Mouse (Mus musculus) liver (tissue): ENCODE measurements around the gene Copa.
A peak's percentile ranks its signal among the peaks of the same experiment; 100 is the strongest.

ENCODE experiments used
- DNase-seq: peaks from one replicate; pipeline ENCODE4 v3.0.0-alpha.2; 2020; ENCODE audit warnings: mixed read lengths

Gene Copa

DNA sequence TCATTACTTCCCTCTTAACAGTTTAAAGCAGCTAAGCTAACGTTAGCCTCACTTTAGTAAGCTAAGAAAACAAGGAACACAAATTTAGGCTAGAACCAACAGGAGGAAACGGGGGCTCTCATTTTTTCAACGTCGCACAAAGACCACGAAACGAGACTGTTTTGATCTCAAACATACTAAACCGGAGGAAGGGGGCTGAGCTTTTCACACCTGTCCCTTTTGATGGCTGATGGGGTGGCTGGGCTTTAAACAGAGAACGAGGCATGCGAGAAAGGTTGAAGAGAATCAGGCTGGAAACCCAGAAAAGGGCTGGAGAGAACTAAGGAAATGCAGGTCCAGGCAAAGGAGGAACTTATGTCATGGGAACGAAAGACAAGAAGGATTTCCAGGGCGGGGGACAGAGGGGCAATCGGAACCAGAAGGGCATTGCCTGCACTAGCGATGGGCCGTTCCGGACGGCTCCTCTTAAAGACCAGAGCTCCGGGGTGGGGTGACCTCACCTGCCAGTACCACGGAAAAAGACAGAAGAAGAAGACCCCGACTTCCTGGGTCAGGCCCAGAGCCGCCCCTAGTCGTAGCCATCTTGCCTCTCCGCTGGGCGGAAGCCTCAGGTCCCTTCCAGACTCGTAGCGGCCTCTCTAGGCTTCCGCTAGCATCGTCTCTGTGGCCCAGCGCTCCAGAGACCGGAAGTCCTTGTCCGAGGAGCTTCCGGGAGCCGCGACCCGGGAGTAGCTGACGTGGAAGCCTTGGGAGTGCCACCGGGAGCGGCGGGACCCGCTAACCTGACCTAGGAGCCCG is at the start of gene Copa, which contains the start of gene Ncstn:
Gene Copa (plus strand): TSS at position 429 of the 798 bp plus-strand sequence.
Gene Ncstn (minus strand): TSS at position 695 of the 798 bp plus-strand sequence.
- peak; percentile 95 for DNase-seq

DNA sequence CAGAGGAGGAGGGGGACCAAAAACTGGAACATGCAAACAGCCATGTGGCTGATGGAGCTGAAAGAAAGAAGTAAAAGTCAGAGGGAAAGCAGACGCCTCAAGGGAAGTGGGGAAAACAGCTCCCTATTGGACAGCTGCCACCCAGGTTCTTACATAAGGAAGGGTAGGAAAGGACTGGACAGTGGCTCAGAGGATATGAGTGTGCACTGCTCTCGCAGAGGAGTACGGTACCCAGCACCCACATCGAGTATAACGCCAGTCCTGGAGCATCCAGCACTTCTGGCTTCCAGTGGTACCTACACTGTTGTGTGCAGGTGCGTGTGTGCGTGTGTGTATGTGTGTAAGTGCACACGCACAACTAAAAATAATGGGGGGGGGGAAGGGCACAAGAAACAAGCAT is 35.9 kb upstream of the Copa start:
- no peak for DNase-seq

GRCm38 (mm10) chr1:172046938-172047337 is 35.4 kb upstream of the Copa start:
- DNase-seq, result peak; percentile 70

DNA sequence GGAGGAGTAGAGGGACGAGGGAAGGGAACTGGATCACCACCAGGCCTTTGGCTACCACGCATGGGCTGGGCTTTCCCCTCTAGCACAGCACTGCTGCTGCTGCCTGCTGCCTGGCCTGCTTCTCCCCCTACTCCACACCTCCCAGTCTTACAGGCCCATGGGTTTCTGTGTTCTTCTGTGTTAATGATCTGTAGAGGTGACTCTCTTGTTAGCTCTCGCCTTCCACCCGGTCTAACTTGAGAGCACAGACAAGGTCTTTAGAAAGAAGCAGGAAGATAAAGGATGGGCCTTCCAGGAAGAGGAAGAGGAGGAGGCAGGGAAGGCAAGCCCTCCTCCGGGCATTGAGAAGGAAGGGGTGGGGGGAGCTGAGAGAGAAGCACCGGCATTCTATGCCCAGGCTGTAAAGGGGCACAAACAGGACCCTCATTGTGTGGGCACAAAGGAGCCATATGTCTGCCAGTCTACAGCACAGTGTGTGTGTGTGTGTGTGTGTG is 34.0 kb upstream of the Copa start:
- DNase-seq, result no peak

DNA sequence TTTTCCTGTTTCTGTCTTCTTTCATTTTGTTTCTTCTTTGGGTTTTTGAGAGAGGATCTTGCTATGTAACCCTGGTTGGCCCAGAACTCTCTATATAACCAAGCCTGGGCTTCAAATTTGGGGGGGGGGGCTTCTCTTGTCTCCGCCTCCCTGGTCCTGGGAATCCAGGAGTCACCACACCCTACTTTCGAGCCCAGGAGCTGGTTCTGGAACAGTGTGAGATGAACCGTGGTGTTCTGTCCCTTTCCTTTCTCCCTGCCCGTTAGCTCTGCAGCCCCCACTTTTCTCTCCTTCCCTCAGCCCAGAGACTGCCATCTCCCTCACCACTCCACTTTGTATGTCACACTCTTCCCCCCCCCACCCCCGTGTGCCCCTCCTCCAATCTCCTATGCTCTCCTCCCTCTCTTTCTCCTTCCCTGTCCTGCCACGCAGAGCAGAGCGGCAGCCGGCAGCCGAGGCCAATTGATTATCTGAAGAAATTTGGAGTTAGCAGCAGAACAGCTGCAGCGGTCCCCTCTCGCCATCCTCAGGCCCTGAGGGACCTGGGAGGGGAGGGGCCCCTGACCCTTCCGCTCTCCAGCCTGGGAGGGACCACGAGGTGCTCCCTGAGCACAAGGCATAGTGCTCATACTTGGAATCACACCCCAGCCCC is 33.1 kb upstream of the Copa start:
- DNase-seq, result no peak

DNA sequence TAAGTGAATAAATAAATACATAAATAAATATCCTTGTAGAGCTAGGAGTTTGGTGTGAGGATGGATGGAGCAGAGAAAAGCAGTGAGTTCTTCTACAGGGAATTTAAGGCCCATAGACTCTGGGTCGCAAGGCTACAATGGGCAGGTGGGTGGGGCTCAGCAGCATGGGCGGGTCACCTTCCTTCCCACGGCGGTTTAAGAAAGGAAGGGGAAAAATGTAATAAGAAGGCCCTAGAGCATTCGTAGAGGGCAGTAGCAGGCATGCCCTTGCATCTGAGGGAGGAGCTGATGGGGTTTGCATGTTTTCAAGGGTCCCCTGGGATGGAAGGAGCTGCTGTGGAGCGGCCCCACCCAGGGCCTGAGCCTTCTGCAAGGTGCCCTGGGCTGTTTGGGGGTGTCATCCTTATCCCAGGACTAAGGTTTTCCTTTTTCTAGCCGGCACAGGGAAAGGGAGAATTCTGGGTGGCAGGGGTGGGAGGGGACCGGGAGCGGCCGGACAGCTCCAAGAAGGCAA is 29.5 kb upstream of the Copa start:
- no peak for DNase-seq

DNA sequence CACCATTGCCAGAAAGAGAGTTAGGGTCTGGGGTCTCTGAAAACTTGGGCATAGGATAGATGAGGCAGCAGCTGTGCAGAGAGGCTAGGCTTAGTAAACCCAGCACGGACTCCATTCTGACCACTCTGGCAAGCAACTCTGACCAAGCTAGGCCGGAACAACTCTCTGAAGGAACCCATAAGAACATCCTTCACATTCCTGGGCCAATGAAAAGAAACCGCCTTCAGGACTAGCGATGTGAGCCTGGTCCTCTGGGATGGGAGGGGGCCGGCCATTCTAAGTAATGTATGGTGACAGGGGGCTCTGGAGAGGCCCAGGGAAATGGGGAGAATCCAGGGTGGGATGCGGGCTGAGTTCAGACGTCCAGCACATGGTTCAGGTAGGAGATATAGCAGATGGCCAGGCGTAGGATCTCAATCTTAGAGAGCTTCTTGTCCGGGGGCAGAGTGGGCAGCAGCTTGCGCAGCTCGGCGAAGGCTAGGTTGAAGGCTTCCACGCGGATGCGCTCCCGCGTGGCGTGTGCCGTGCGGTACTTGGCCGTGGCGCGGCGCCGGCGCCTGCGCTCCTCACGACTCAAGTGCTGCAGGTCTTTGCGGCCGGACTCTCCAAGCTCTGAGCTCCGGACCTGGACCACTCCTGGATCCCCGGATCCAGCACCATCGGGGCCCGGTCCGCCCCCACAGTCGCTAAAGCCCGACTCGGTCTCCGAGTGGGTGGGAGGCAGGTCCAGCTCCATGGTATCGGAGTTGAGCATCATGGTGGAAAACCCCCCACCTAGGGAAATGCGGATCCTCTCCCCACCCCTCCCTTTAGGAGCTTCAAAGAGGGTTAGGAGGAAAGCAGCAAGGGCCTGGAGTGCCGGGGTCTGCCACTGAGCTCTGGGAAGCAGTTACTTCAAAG is 28.5 kb upstream of the Copa start:
- no peak for DNase-seq

GRCm38 (mm10) chr1:172056251-172056650 is 26.1 kb upstream of the Copa start:
- no peak for DNase-seq

GRCm38 (mm10) chr1:172057491-172057921 is 24.8 kb upstream of the Copa start, which contains the start of gene Nhlh1:
Gene Nhlh1, minus strand, starts transcription at chr1:172057573.
- no peak for DNase-seq

DNA sequence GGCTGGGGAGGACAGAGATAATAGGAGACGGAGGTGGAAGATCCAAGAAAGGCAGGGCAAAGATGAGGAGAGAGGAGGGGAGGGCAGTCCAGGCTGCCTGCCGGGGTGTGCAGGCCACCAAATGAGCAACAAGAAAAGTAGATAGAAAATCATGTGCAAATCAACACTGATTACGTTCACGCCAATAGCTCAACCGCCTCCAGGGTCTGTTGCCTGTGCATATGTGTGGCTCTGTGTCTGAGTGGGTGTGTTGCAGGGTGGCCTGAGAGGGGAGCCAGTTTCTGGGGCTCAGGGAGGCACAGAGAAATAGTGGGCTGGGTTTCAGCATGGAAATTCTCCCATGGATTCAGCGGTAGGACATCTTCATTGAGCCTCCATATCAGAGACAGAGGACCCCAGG is 24.0 kb upstream of the Copa start:
- no peak for DNase-seq

GRCm38 (mm10) chr1:172058874-172059273 is 23.5 kb upstream of the Copa start:
- no peak for DNase-seq

DNA sequence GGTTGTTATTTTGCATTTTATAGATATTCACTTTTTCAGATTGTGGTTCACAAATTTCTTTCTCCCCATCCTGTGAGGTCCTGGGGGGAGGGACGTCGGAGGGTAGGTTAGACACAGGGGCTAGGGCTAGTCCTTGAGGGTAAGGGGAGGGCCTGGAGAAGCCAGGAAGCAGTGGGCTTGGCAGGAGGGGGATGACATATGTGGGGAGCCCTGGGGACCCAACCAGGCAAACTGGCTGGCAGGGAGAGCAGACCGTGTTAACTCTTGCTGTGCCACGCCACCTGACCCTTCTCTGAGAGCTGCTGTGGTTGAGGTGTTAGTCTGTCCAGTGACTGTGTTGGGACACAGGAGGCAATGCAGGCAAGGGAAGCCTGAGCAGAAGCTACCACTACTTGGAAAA is 21.7 kb upstream of the Copa start:
- DNase-seq, result no peak

- DNase-seq, result no peak
Measured at GRCm38 (mm10) chr1:172061217-172061616, 21.1 kb upstream of the Copa start.

DNA sequence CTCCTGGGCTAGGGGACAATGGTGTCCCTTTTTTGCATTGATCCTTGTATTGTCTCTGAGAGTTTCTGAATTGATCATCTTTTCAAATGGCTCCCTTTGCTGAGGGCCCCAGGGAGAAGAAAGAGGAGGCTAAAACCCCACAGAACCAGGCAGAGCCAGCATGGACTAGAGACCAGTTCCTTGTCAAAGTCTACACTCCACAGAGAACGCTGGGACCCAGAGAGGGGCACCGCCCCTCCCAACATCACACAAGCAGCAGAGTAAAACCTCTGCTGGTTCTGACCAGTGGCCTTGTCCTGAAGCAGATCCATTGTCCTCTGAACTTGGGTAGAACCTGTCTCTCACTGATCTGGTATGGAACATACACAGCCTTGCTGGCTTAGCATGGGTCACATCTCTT is 20.2 kb upstream of the Copa start:
- DNase-seq, result no peak

GRCm38 (mm10) chr1:172063291-172064023 is 18.9 kb upstream of the Copa start:
- no peak for DNase-seq

DNA sequence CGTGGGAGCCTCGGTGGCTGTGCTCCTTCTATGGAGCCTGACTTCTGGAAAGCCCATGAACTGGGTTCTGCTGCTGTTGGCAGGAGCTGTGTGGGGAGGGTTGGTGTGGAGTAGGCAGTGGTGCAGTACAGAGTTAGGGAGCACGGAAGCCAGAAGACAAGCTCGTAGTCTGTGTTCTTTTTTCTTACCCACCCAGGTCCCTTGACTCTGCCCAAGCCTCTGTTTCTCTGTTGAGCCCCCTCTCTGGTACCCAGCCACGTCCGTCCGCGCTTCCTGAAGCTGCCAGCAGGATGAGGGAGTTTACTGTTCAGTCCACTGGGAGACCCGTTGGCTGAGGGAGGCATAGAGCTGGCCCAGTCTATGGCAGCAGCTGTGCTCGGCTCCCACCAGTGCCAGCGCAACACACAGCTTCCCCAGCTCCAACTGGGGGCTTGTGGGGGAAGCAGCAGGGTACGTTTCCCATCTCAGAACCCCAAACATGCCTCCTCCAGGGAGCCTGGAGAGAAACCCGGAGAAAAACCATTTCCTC is 17.7 kb upstream of the Copa start:
- DNase-seq, result no peak

GRCm38 (mm10) chr1:172070227-172070626 is 12.1 kb upstream of the Copa start:
- no peak for DNase-seq

DNA sequence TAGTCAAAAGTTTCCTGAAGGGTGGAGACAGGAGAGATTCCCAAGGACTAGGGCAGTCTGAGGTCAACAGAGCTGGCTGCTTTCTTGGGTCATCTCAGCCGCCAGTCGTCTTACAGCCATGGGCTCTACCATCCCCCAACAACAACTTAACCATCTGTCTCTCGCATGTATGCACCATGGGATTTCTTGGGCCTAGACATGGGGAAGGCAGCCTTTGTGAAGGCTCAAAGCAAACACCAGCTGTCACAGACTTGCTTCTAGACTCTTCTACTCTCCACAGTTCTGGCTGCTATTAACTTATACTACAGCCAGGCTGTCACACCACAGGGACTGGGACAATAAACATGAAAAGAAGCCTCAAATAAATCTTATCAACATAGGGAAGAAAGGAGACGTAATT is 10.8 kb upstream of the Copa start:
- no peak for DNase-seq

DNA sequence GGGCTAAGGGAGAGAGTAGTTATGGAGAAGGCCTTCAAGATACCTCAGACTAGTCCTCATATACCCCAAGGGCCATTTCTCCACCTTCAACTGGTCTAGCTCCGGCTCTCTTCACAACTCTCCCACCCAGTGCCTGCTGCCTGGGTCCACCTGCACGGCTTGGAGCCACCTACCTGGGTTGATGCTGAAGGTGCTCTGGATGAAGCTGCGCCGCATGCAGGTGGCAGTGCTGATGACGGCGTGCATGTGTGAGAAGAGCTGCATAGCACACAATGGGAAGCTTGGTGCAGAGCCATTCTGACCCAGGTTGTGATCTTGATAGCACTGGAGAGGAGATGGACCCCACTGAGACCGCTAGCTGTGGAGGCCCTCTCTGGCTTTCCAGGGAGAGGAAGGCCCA is 9.7 kb upstream of the Copa start:
- DNase-seq, result no peak

- no peak for DNase-seq
Measured at GRCm38 (mm10) chr1:172077981-172078380, 4.3 kb upstream of the Copa start.

DNA sequence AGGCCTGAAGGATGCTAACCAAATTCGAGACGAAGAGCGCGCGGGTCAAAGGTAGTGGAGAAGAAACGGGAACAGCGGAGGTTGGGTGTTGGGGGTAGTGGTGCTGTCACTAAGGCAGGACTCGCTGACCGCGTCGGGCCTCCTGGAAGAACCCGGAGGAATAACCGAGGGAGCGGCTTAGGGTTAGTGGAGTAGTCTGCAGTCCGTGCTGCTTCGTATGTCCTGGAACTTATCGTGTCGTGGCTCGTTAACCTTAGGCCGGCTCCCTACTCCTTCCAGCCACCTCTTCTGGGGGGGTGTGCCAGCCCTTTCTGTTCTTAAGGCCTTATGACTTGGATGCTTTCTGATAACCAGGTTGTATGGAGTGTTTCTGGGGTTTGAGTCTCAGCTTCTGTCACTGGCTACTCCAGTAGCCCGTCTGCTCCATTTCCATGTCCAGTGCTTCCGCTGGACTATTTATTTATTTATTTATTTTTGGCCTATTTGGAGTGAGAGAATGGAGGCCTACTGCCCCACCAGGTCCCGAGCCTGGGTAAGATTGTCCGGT is 643 bp downstream of the Copa start:
- DNase-seq, result no peak

- DNase-seq, result no peak
Measured at GRCm38 (mm10) chr1:172093522-172093921, 11.2 kb downstream of the Copa start.
